Mouse (Mus musculus) spleen, adult 2 months (tissue): ENCODE measurements around the gene Prss8.

Experiments used
- CTCF ChIP-seq: fragments of 200-500 bp; IDR thresholded peaks from 2 replicates; pipeline ENCODE4 v1.5.1; 2011; ENCODE audit warnings: mild to moderate bottlenecking, inconsistent platforms; ENCODE audit not compliant: insufficient read depth, insufficient read length, insufficient replicate concordance; ENCODE audit errors: extremely low read depth
- POLR2A ChIP-seq: fragments of 200-500 bp; IDR thresholded peaks from 2 replicates; pipeline ENCODE4 v1.6.1; 2011; ENCODE audit warnings: low read depth, low read length, inconsistent platforms

- TF ChIP-seq POLR2A (no peak), CTCF (no peak)
These were observed 42.1 kb downstream of the Prss8 start for GRCm38 (mm10) chr7:127887781-127888180.
